Mouse (Mus musculus) ES-E14 (cell line): ENCODE results near the gene Eml4. TPM values are rescaled to one million over a fixed set of nuclear protein-coding genes. Genes with fewer than 3 reads are reported as not detected.
A peak's percentile ranks its signal among the peaks of the same experiment; 100 is the strongest.

Experiments
- DNase-seq: peaks from one replicate; pipeline ENCODE4 v3.0.0-alpha.2; 2013; ENCODE audit warnings: low read depth, low spot score
- H3K27ac ChIP-seq: 2 replicates; pipeline ENCODE4 v1.5.1; 2012; ENCODE audit warnings: low read depth, mild to moderate bottlenecking, low read length, moderate library complexity, mixed read lengths; ENCODE audit not compliant: poor library complexity, insufficient read depth, severe bottlenecking
- H3K36me3 ChIP-seq: 2 replicates; pipeline ENCODE4 v1.6.1; 2012; ENCODE audit warnings: mild to moderate bottlenecking, low read length, moderate library complexity, mixed read lengths; ENCODE audit not compliant: control insufficient read depth, poor library complexity, insufficient read depth, severe bottlenecking
- H3K4me1 ChIP-seq, 2 experiments: fragments of 150-350 bp in 1 of 2; sonication (generic) in 1 of 2; 2 replicates each; pipeline ENCODE4 v1.6.1; 2012; ENCODE audit warnings: low read length in 2 of 2, mild to moderate bottlenecking in 1 of 2, mixed read lengths in 1 of 2; ENCODE audit not compliant: control insufficient read depth in 2 of 2, insufficient read depth in 2 of 2, poor library complexity in 1 of 2
- H3K4me3 ChIP-seq, 2 experiments: fragments of 150-350 bp in 1 of 2; sonication (generic) in 1 of 2; 2 replicates each; pipeline ENCODE4 v1.5.1; 2012; ENCODE audit warnings: low read length in 2 of 2, low read depth in 1 of 2, mild to moderate bottlenecking in 1 of 2, mixed read lengths in 1 of 2; ENCODE audit not compliant: insufficient read depth in 1 of 2, poor library complexity in 1 of 2, severe bottlenecking in 1 of 2
- H3K9ac ChIP-seq: 2 replicates; pipeline ENCODE4 v1.6.1; 2012; ENCODE audit warnings: low read depth, mild to moderate bottlenecking, low read length, mixed read lengths; ENCODE audit not compliant: poor library complexity, insufficient read depth, severe bottlenecking
- H3K9me3 ChIP-seq: fragments of 150-350 bp; sonication (generic); 2 replicates; pipeline ENCODE4 v1.6.1; 2012; ENCODE audit warnings: low read depth, mild to moderate bottlenecking, low read length; ENCODE audit not compliant: control insufficient read depth, insufficient read depth
- CHD2 ChIP-seq: IDR thresholded peaks from 2 replicates; pipeline ENCODE4 v1.6.1; 2014; ENCODE audit warnings: mild to moderate bottlenecking, low read depth, low read length, inconsistent platforms
- HCFC1 ChIP-seq: IDR thresholded peaks from 2 replicates; pipeline ENCODE4 v1.6.1; 2012; ENCODE audit warnings: low read length, inconsistent platforms, borderline replicate concordance; ENCODE audit not compliant: insufficient read depth
- MAFK ChIP-seq: IDR thresholded peaks from 2 replicates; pipeline ENCODE4 v1.6.1; 2014; ENCODE audit warnings: mild to moderate bottlenecking, low read depth, low read length, inconsistent platforms; ENCODE audit not compliant: insufficient read depth
- ZC3H11A ChIP-seq: IDR thresholded peaks from 2 replicates; pipeline ENCODE4 v1.6.1; 2012; ENCODE audit warnings: low read depth, mild to moderate bottlenecking, inconsistent platforms, low read length, borderline replicate concordance
- ZNF384 ChIP-seq: IDR thresholded peaks from 2 replicates; pipeline ENCODE4 v1.6.1; 2012; ENCODE audit warnings: low read depth, low read length, inconsistent platforms
- in situ Hi-C, 2 experiments: fragments of 600-800 bp; cut with MboI; formaldehyde crosslinking; loops; one replicate each; pipeline ENCODE4 v1.15.1; 2025; ENCODE audit warnings: low sequenced_read_pairs in 2 of 2, inconsistent platforms in 1 of 2; ENCODE audit not compliant: unreplicated experiment in 2 of 2
- total RNA-seq: library from RNA; depleted of rRNA; stranded (reverse); fragments of 300-350 nt; gene quantifications from 2 replicates; pipeline ENCODE4 v1.2.3, GENCODE M21; 2012

The Eml4 gene
- total RNA-seq, 1 experiment = 43.0 TPM

- in situ Hi-C loops = no loop called here
- TF ChIP-seq CHD2 = no peak
- no peak for TF ChIP-seq HCFC1
- no peak for TF ChIP-seq MAFK
- TF ChIP-seq ZNF384 = no peak
- no peak for TF ChIP-seq ZC3H11A
- Histone ChIP-seq H3K9ac (peak overlapping the region; percentile 42; the same call in 1 of the 2 replicates), H3K4me1 (peaks cover 17 to 34% of the 10 kb centered on the region in 2 experiments), H3K36me3 (no peaks in the 10 kb centered on the region), H3K4me3 (peak overlapping the region; percentile 29 to 77; a peak in 3 of 4 replicates), H3K27ac (no peak overlapping the region), H3K9me3 (no peaks in the 10 kb centered on the region)
- DNase-seq = no peak
Measured at GRCm38 (mm10) chr17:83524753-83525152, 174.0 kb downstream of the Eml4 start.

- H3K4me3 ChIP-seq = peak overlapping the region in 1 of 2 experiments; percentile 37; a peak in 2 of 4 replicates
Measured at GRCm38 (mm10) chr17:83525596-83525995, 174.9 kb downstream of the Eml4 start.

GRCm38 (mm10) chr17:83526091-83526561 lies 175.4 kb downstream of the Eml4 start:
- peak; percentile 51; the same call in 1 of the 2 replicates for TF ChIP-seq MAFK
- TF ChIP-seq ZNF384 = no peak
- TF ChIP-seq ZC3H11A = no peak
- no peak for TF ChIP-seq CHD2
- no peak for TF ChIP-seq HCFC1
- Histone ChIP-seq H3K36me3 (no peaks in the 10 kb centered on the region), H3K9me3 (no peaks in the 10 kb centered on the region), H3K4me3 (peak overlapping the region; percentile 2 to 10; a peak in 1 of 4 replicates), H3K4me1 (peaks cover 17 to 32% of the 10 kb centered on the region in 2 experiments), H3K27ac (peak overlapping the region; percentile 79), H3K9ac (no peak overlapping the region; the same call in 1 of the 2 replicates)
- in situ Hi-C loops = no loop called here
- DNase-seq = no peak

More at GRCm38 (mm10) chr17:83525596-83525995, 174.9 kb downstream of the Eml4 start:
- H3K4me1 ChIP-seq = peaks cover 17 to 32% of the 10 kb centered on the region in 2 experiments
- DNase-seq = no peak
- no peaks in the 10 kb centered on the region for H3K36me3 ChIP-seq
- H3K27ac ChIP-seq = peak overlapping the region; percentile 79; the same call in 1 of the 2 replicates
- in situ Hi-C loops = no loop called here
- no peaks in the 10 kb centered on the region for H3K9me3 ChIP-seq
- peak overlapping the region; percentile 19; the same call in 1 of the 2 replicates for H3K9ac ChIP-seq
- TF ChIP-seq CHD2 (no peak), ZNF384 (no peak), HCFC1 (no peak), MAFK (no peak), ZC3H11A (no peak)

- peak overlapping the region; percentile 85 for H3K27ac ChIP-seq
- no peak for TF ChIP-seq MAFK
- TF ChIP-seq ZC3H11A = no peak
- no peak for TF ChIP-seq ZNF384
- TF ChIP-seq HCFC1 = no peak
- TF ChIP-seq CHD2 = no peak
- H3K4me3 ChIP-seq = peak overlapping the region; percentile 53 to 59
- H3K36me3 ChIP-seq = no peaks in the 10 kb centered on the region
- H3K9me3 ChIP-seq = no peaks in the 10 kb centered on the region
- DNase-seq = peak; percentile 82
- peaks cover 15 to 27% of the 10 kb centered on the region in 2 experiments for H3K4me1 ChIP-seq
- peak overlapping the region; percentile 63; the same call in 1 of the 2 replicates for H3K9ac ChIP-seq
- in situ Hi-C loops = no loop called here
Measured at GRCm38 (mm10) chr17:83526624-83527532, 176.1 kb downstream of the Eml4 start.
